Mouse (Mus musculus) liver, embryonic 16.5 days (tissue): ENCODE results near the gene Tstd2. TPM values are rescaled to one million over a fixed set of nuclear protein-coding genes. Genes with fewer than 3 reads are reported as not detected.

Source experiments
- ATAC-seq: fragments of 200-750 bp; cut with Nextera tagmentation; 2 replicates; pipeline ENCODE4 v1.8.0; 2017; ENCODE audit warnings: low read depth, mild to moderate bottlenecking, moderate number of reproducible peaks, moderate library complexity
- H3K27ac ChIP-seq: fragments of 300-500 bp; sonication (generic); 2 replicates; pipeline ENCODE4 v1.5.1; 2014; ENCODE audit warnings: mild to moderate bottlenecking, low read length
- H3K27me3 ChIP-seq: fragments of 300-500 bp; sonication (generic); 2 replicates; pipeline ENCODE4 v1.6.1; 2014; ENCODE audit warnings: low read depth, low read length, mixed read lengths; ENCODE audit not compliant: control insufficient read depth, insufficient read depth
- H3K36me3 ChIP-seq: fragments of 300-500 bp; sonication (generic); 2 replicates; pipeline ENCODE4 v1.6.1; 2014; ENCODE audit warnings: mild to moderate bottlenecking; ENCODE audit not compliant: control insufficient read depth, insufficient read depth
- H3K4me1 ChIP-seq: fragments of 300-500 bp; sonication (generic); 2 replicates; pipeline ENCODE4 v1.6.1; 2014; ENCODE audit warnings: low read depth, low read length, mixed read lengths; ENCODE audit not compliant: control insufficient read depth
- H3K4me2 ChIP-seq: fragments of 300-500 bp; sonication (generic); 2 replicates; pipeline ENCODE4 v1.6.1; 2014; ENCODE audit warnings: low read depth, low read length, mixed read lengths
- H3K4me3 ChIP-seq: fragments of 300-500 bp; sonication (generic); 2 replicates; pipeline ENCODE4 v1.5.1; 2014; ENCODE audit warnings: low read depth, mild to moderate bottlenecking, low read length
- H3K9ac ChIP-seq: fragments of 300-500 bp; sonication (generic); 2 replicates; pipeline ENCODE4 v1.6.1; 2014; ENCODE audit warnings: low read depth, low read length
- H3K9me3 ChIP-seq: fragments of 300-500 bp; sonication (generic); replicated peaks from 2 replicates; pipeline ENCODE4 v1.6.1; 2016; ENCODE audit warnings: low read length; ENCODE audit not compliant: control insufficient read depth
- WGBS: fragments of 180-500 bp; shearing (Covaris S2); extraction: QIAGEN DNeasy Blood & Tissue Kit; methylation state at CpG from one replicate; pipeline ENCODE4 v1.1.7; 2014; ENCODE audit not compliant: insufficient replicate concordance; 5-methylcytosine and 5-hydroxymethylcytosine counted together
- polyA plus RNA-seq: library from polyadenylated mRNA; unstranded; fragments of >200 nt; fragmentation: Nextera tagmentation; extraction: Ambion mirVana; gene quantifications from 2 replicates; pipeline ENCODE4 v1.2.1, GENCODE M21; 2015

Tstd2 gene
- polyA plus RNA-seq, 1 experiment from 2014 or later, result 9.8 TPM

GRCm38 (mm10) chr4:46171761-46172160 is 33.3 kb upstream of the Tstd2 start:
- ATAC-seq, result no peak
- peaks cover 50% of the 10 kb centered on the region for H3K36me3 ChIP-seq
- H3K4me3 ChIP-seq, result no peak overlapping the region
- H3K4me2 ChIP-seq, result no peak overlapping the region
- no peak overlapping the region for H3K27ac ChIP-seq
- no peaks in the 10 kb centered on the region for H3K9me3 ChIP-seq
- H3K4me1 ChIP-seq, result no peaks in the 10 kb centered on the region
- no peak overlapping the region for H3K9ac ChIP-seq
- 70% methylated on average over 7 of the region's 7 CpGs for WGBS
- H3K27me3 ChIP-seq, result no peaks in the 10 kb centered on the region

GRCm38 (mm10) chr4:46165831-46166230 is 27.3 kb upstream of the Tstd2 start:
- ATAC-seq, result no peak
- H3K4me3 ChIP-seq, result no peak overlapping the region
- H3K27me3 ChIP-seq, result no peaks in the 10 kb centered on the region
- no peaks in the 10 kb centered on the region for H3K9me3 ChIP-seq
- peaks cover 57% of the 10 kb centered on the region for H3K36me3 ChIP-seq
- no peak overlapping the region for H3K4me2 ChIP-seq
- 75% methylated on average over 5 of the region's 5 CpGs for WGBS
- no peak overlapping the region for H3K9ac ChIP-seq
- no peak overlapping the region for H3K27ac ChIP-seq
- H3K4me1 ChIP-seq, result no peaks in the 10 kb centered on the region

GRCm38 (mm10) chr4:46164027-46164426 is 25.5 kb upstream of the Tstd2 start:
- Histone ChIP-seq H3K27me3 (no peaks in the 10 kb centered on the region), H3K27ac (no peak overlapping the region), H3K36me3 (peaks cover 45% of the 10 kb centered on the region), H3K4me2 (no peak overlapping the region), H3K4me1 (no peaks in the 10 kb centered on the region), H3K9ac (no peak overlapping the region), H3K9me3 (no peaks in the 10 kb centered on the region), H3K4me3 (no peak overlapping the region)
- 37% methylated on average over 2 of the region's 2 CpGs for WGBS
- ATAC-seq, result no peak

- no peaks in the 10 kb centered on the region for H3K4me1 ChIP-seq
- H3K9me3 ChIP-seq, result no peaks in the 10 kb centered on the region
- no peak overlapping the region for H3K9ac ChIP-seq
- no peak for ATAC-seq
- peaks cover 35% of the 10 kb centered on the region for H3K36me3 ChIP-seq
- no peaks in the 10 kb centered on the region for H3K27me3 ChIP-seq
- no peak overlapping the region for H3K4me3 ChIP-seq
- no peak overlapping the region for H3K4me2 ChIP-seq
- WGBS, result 83% methylated on average over 12 of the region's 12 CpGs
- H3K27ac ChIP-seq, result no peak overlapping the region
Measured at GRCm38 (mm10) chr4:46151903-46152544, 13.5 kb upstream of the Tstd2 start.

- Histone ChIP-seq H3K36me3 (peaks cover 14% of the 10 kb centered on the region; the same call in 1 of the 2 replicates), H3K4me3 (no peak overlapping the region), H3K9me3 (no peaks in the 10 kb centered on the region), H3K27ac (no peak overlapping the region), H3K9ac (no peak overlapping the region), H3K27me3 (no peaks in the 10 kb centered on the region), H3K4me2 (no peak overlapping the region), H3K4me1 (no peaks in the 10 kb centered on the region; the same call in none of the 2 replicates)
- no peak for ATAC-seq
- 81% methylated on average over 1 of the region's 1 CpGs for whole genome bisulfite sequencing
Measured at GRCm38 (mm10) chr4:46146881-46147280, 8.4 kb upstream of the Tstd2 start.

GRCm38 (mm10) chr4:46144323-46144722 is 5.8 kb upstream of the Tstd2 start:
- no peaks in the 10 kb centered on the region for H3K27me3 ChIP-seq
- 66% methylated on average over 3 of the region's 3 CpGs for WGBS
- no peaks in the 10 kb centered on the region for H3K9me3 ChIP-seq
- H3K4me1 ChIP-seq, result peaks cover 13% of the 10 kb centered on the region
- H3K4me3 ChIP-seq, result no peak overlapping the region
- H3K9ac ChIP-seq, result no peak overlapping the region
- no peak overlapping the region for H3K4me2 ChIP-seq
- peaks cover 4% of the 10 kb centered on the region; the same call in 1 of the 2 replicates for H3K36me3 ChIP-seq
- ATAC-seq, result no peak
- H3K27ac ChIP-seq, result no peak overlapping the region

GRCm38 (mm10) chr4:46137629-46138286 is 736 bp downstream of the Tstd2 start:
- Histone ChIP-seq H3K4me1 (peaks cover 20% of the 10 kb centered on the region), H3K9ac (peak overlapping the region; percentile 91), H3K27ac (peak overlapping the region; percentile 94), H3K36me3 (peaks cover 4% of the 10 kb centered on the region), H3K27me3 (no peaks in the 10 kb centered on the region), H3K4me2 (peak overlapping the region; percentile 86), H3K9me3 (no peaks in the 10 kb centered on the region), H3K4me3 (peak overlapping the region; percentile 82)
- WGBS, result 6% methylated on average over 17 of the region's 17 CpGs
- ATAC-seq, result peak; percentile 44

- ATAC-seq, result no peak
- no peak overlapping the region for H3K9ac ChIP-seq
- H3K9me3 ChIP-seq, result no peaks in the 10 kb centered on the region
Measured at GRCm38 (mm10) chr4:46131791-46132190, 6.7 kb downstream of the Tstd2 start.

GRCm38 (mm10) chr4:46130221-46130620 is 8.3 kb downstream of the Tstd2 start:
- peaks cover 23% of the 10 kb centered on the region for H3K36me3 ChIP-seq
- H3K4me2 ChIP-seq, result no peak overlapping the region
- no peak overlapping the region for H3K4me3 ChIP-seq
- 59% methylated on average over 3 of the region's 3 CpGs for WGBS
- H3K9ac ChIP-seq, result no peak overlapping the region
- H3K27me3 ChIP-seq, result no peaks in the 10 kb centered on the region
- ATAC-seq, result no peak
- H3K4me1 ChIP-seq, result no peaks in the 10 kb centered on the region
- H3K27ac ChIP-seq, result no peak overlapping the region
- H3K9me3 ChIP-seq, result no peaks in the 10 kb centered on the region

More at GRCm38 (mm10) chr4:46131791-46132190, 6.7 kb downstream of the Tstd2 start:
- 84% methylated on average over 6 of the region's 6 CpGs for WGBS
- Histone ChIP-seq H3K4me2 (no peak overlapping the region), H3K27me3 (no peaks in the 10 kb centered on the region), H3K27ac (no peak overlapping the region), H3K4me3 (no peak overlapping the region), H3K4me1 (no peaks in the 10 kb centered on the region; the same call in 1 of the 2 replicates), H3K36me3 (peaks cover 23% of the 10 kb centered on the region)
